In genomic region chr15:13172365-13173070, GRCm38 (mm10) we compare ENCODE assay signal across 8 mouse cellular contexts. TPM values are rescaled to one million over a fixed set of nuclear protein-coding genes. Genes with fewer than 3 reads are reported as not detected.
DNase-seq lines count a peak whose midpoint lies in the region; ATAC-seq and TF ChIP-seq lines count a peak whose summit lies in the region.

No protein-coding gene starts in this region.

- peak overlapping the region; percentile 70 for H3K9ac ChIP-seq in limb, embryonic 14.5 days (ENCODE audit: low read depth, low read length, severe bottlenecking)

- peak overlapping the region; percentile 84 for H3K4me2 ChIP-seq in limb, embryonic 14.5 days (replicated peaks; ENCODE audit: low read depth, low read length, severe bottlenecking)

- no peaks in the 10 kb centered on the region for H3K36me3 ChIP-seq in limb, embryonic 14.5 days (ENCODE audit: control insufficient read depth, insufficient read depth, low read length)

- no peaks in the 10 kb centered on the region for H3K9me3 ChIP-seq in limb, embryonic 14.5 days (ENCODE audit: control insufficient read depth, low read length)

- peak overlapping the region; percentile 57 for H3K4me3 ChIP-seq in limb, embryonic 14.5 days (replicated peaks; ENCODE audit: low read length)

- intact Hi-C loops in left cerebral cortex, postnatal 14 days (cut with DNase I), result loop anchor here (5.0 to 10.0 kb wide), 4 partner anchors 35 to 298 kb away; no protein-coding TSS in a partner anchor

- peak; percentile 40 for ATAC-seq in common myeloid progenitor, adult 5-6 weeks (replicated peaks; ENCODE audit: low read depth, poor library complexity, severe bottlenecking)
- peak; percentile 10; the same call in 1 of the 2 replicates for ATAC-seq in limb, embryonic 14.5 days (ENCODE audit: low FRiP score, low read depth)

- H3K27me3 ChIP-seq in limb, embryonic 14.5 days (ENCODE audit: control insufficient read depth, insufficient read depth, low read length), result peaks cover 4% of the 10 kb centered on the region; the same call in 1 of the 2 replicates

- H3K27ac ChIP-seq in limb, embryonic 14.5 days (replicated peaks; ENCODE audit: low read depth, low read length), result peak overlapping the region; percentile 79

- peaks cover 6% of the 10 kb centered on the region for H3K4me1 ChIP-seq in limb, embryonic 14.5 days (ENCODE audit: control insufficient read depth, insufficient read depth, low read length)

- no peak for TF ChIP-seq POLR2A in limb, embryonic 14.5 days (IDR thresholded peaks at IDR 0.05; ENCODE audit: borderline replicate concordance, extremely low read depth, insufficient read depth, insufficient read length)

- WGBS in limb, embryonic 14.5 days, result 0% methylated on average over 26 of the region's 26 CpGs

- peak; percentile 21 to 35 for DNase-seq in left cerebral cortex, postnatal 14 days (ENCODE audit: low spot score in 2 of 2)
- DNase-seq in left cerebral cortex, adult 9 months (ENCODE audit: low spot score in 2 of 2), result no peak
- peak; percentile 10 for DNase-seq in heart, postnatal 4 days
- DNase-seq in limb, embryonic 14.5 days (ENCODE audit: low spot score), result peak; percentile 44
- peak; percentile 38 to 40 for DNase-seq in right cerebral cortex, adult 2 months (ENCODE audit: low spot score in 2 of 2)
- DNase-seq in layer of hippocampus, adult 9-10 months (ENCODE audit: low spot score), result no peak
- no peak for DNase-seq in testis, postnatal 14 days (ENCODE audit: low spot score)

RNA-seq across cellular contexts. Expression of gene Cdh6, which starts 1.0 kb away (rescaled TPM):
- 10 to 100 TPM; 31.3 to 36.9 TPM for total RNA-seq in left cerebral cortex, postnatal 14 days (2021)
- total RNA-seq in common myeloid progenitor, adult 5-6 weeks (2017), result not detected in 2 replicates
- 1 to 10 TPM; 1.4 to 1.6 TPM for total RNA-seq in heart, postnatal 4 days (2021)
- polyA plus RNA-seq in limb, embryonic 14.5 days (2012; rRNA removed), result 5.9 and 6.3 TPM in 2 replicates
- polyA plus RNA-seq in limb, embryonic 14.5 days (2014; fragmentation: Nextera tagmentation; extraction: Ambion mirVana), result 11.9 and 13.9 TPM in 2 replicates

Comparison
In these comparisons a context has a peak if more than half of its experiments do, and no peak if none do; other contexts are left out.
1. DNase-seq: peak in left cerebral cortex, postnatal 14 days (2 of 2), heart, postnatal 4 days (single experiment), limb, embryonic 14.5 days (single experiment) and right cerebral cortex, adult 2 months (2 of 2); none in left cerebral cortex, adult 9 months (0 of 2), layer of hippocampus, adult 9-10 months (single experiment) and testis, postnatal 14 days (single experiment).
2. RNA of gene Cdh6, which starts 1.0 kb away (total RNA-seq): 31.3 to 36.9 TPM in left cerebral cortex, postnatal 14 days; 1.4 to 1.6 TPM in heart, postnatal 4 days and not detected in common myeloid progenitor, adult 5-6 weeks; every median in the first group is over 10 times any median in the second.